ENCODE assay signal across 22 mouse cellular contexts in genomic region chr15:9162557-9163070, GRCm38 (mm10). TPM values are rescaled to one million over a fixed set of nuclear protein-coding genes. Genes with fewer than 3 reads are reported as not detected.
DNase-seq lines count a peak whose midpoint lies in the region; ATAC-seq and TF ChIP-seq lines count a peak whose summit lies in the region.
"Had no signal": no experiment of that assay in that cellular context is flagged by ENCODE, and none has a peak within 500 bp of the region (broad histone marks: within the 10 kb centered on the region; RNA-seq: fewer than 3 reads in every experiment).

No protein-coding gene starts in this region.

- H3K27me3 ChIP-seq in cerebellum, adult 2 months (ENCODE audit: control insufficient read depth, insufficient read depth, low read length): no peaks in the 10 kb centered on the region
- H3K27me3 ChIP-seq in forebrain, embryonic 11.5 days (ENCODE audit: control insufficient read depth, insufficient read depth, low read length): no peaks in the 10 kb centered on the region
- no peaks in the 10 kb centered on the region for H3K27me3 ChIP-seq in forebrain, postnatal 0 days (ENCODE audit: insufficient read depth, low read length)
- no peaks in the 10 kb centered on the region for H3K27me3 ChIP-seq in hindbrain, postnatal 0 days (ENCODE audit: insufficient read depth, low read length)
- no peaks in the 10 kb centered on the region for H3K27me3 ChIP-seq in hindbrain, embryonic 12.5 days
- H3K27me3 ChIP-seq: CH12.LX; embryonic facial prominence, embryonic 12.5 days had no signal

- ATAC-seq in forebrain, embryonic 11.5 days (replicated peaks; ENCODE audit: low FRiP score): 0 out of 2 replicates have a peak, but pooled peaks have one; percentile 39
- no peak for ATAC-seq in forebrain, postnatal 0 days
- ATAC-seq in hindbrain, postnatal 0 days: no peak
- ATAC-seq in hindbrain, embryonic 12.5 days (ENCODE audit: low FRiP score): no peak
- ATAC-seq: activated CD4-positive, CD25-positive, alpha-beta regulatory T cell, adult 4 months; CD4-positive, CD25-positive, alpha-beta regulatory T cell, adult 4 months; forebrain, embryonic 14.5 days; forebrain, embryonic 16.5 days had no signal

- no peak overlapping the region for H3K4me2 ChIP-seq in forebrain, embryonic 11.5 days (ENCODE audit: low read depth, low read length, severe bottlenecking)
- H3K4me2 ChIP-seq in forebrain, postnatal 0 days (ENCODE audit: low read depth): no peak overlapping the region
- H3K4me2 ChIP-seq in hindbrain, postnatal 0 days (ENCODE audit: low read depth, low read length): no peak overlapping the region
- no peak overlapping the region for H3K4me2 ChIP-seq in hindbrain, embryonic 12.5 days (replicated peaks)
- H3K4me2 ChIP-seq: embryonic facial prominence, embryonic 12.5 days had no signal

- H3K4me3 ChIP-seq in cerebellum, adult 2 months (replicated peaks; ENCODE audit: insufficient read depth, low read depth, low read length): no peak overlapping the region
- H3K4me3 ChIP-seq in forebrain, embryonic 11.5 days (ENCODE audit: low read depth, low read length): no peak overlapping the region
- no peak overlapping the region for H3K4me3 ChIP-seq in forebrain, postnatal 0 days (ENCODE audit: low read depth, low read length)
- no peak overlapping the region for H3K4me3 ChIP-seq in hindbrain, postnatal 0 days (ENCODE audit: low read length)
- no peak overlapping the region for H3K4me3 ChIP-seq in hindbrain, embryonic 12.5 days
- H3K4me3 ChIP-seq: embryonic facial prominence, embryonic 10.5 days; embryonic facial prominence, embryonic 12.5 days had no signal

- no peaks in the 10 kb centered on the region for H3K4me1 ChIP-seq in cerebellum, adult 2 months (ENCODE audit: control insufficient read depth, insufficient read depth, low read length)
- H3K4me1 ChIP-seq in forebrain, embryonic 11.5 days (replicated peaks; ENCODE audit: control insufficient read depth, insufficient read depth, low read length): no peaks in the 10 kb centered on the region
- H3K4me1 ChIP-seq in forebrain, postnatal 0 days (ENCODE audit: insufficient read depth): no peaks in the 10 kb centered on the region
- no peaks in the 10 kb centered on the region for H3K4me1 ChIP-seq in hindbrain, postnatal 0 days (ENCODE audit: insufficient read depth, low read length)
- no peaks in the 10 kb centered on the region for H3K4me1 ChIP-seq in hindbrain, embryonic 12.5 days
- H3K4me1 ChIP-seq: embryonic facial prominence, embryonic 10.5 days; embryonic facial prominence, embryonic 12.5 days had no signal

- TF ChIP-seq POLR2A in cerebellum, adult 2 months (IDR thresholded peaks at IDR 0.05; ENCODE audit: borderline replicate concordance, insufficient read depth, low read length): no peak
- TF ChIP-seq POLR2A in brain, embryonic 14.5 days (IDR thresholded peaks at IDR 0.05; ENCODE audit: borderline replicate concordance, extremely low read depth, insufficient read depth, insufficient read length, poor library complexity, severe bottlenecking): no peak

- 34% methylated on average over 4 of the region's 4 CpGs for WGBS in cerebellum, adult 2 months
- WGBS in forebrain, embryonic 11.5 days: 68% methylated on average over 4 of the region's 4 CpGs
- 39% methylated on average over 4 of the region's 4 CpGs for WGBS in forebrain, postnatal 0 days
- 53% methylated on average over 4 of the region's 4 CpGs for WGBS in hindbrain, postnatal 0 days
- WGBS in hindbrain, embryonic 12.5 days: 68% methylated on average over 4 of the region's 4 CpGs

- H3K9me3 ChIP-seq in forebrain, embryonic 11.5 days (ENCODE audit: control insufficient read depth, low read length): no peaks in the 10 kb centered on the region
- no peaks in the 10 kb centered on the region for H3K9me3 ChIP-seq in forebrain, postnatal 0 days (ENCODE audit: low read length)
- no peaks in the 10 kb centered on the region for H3K9me3 ChIP-seq in hindbrain, postnatal 0 days (ENCODE audit: low read length)
- H3K9me3 ChIP-seq in hindbrain, embryonic 12.5 days (replicated peaks): no peaks in the 10 kb centered on the region
- H3K9me3 ChIP-seq: embryonic facial prominence, embryonic 10.5 days; embryonic facial prominence, embryonic 12.5 days; G1E had no signal

- no peak for TF ChIP-seq CTCF in cerebellum, adult 2 months (IDR thresholded peaks at IDR 0.05; ENCODE audit: borderline replicate concordance, insufficient read depth, low read depth, low read length)
- no peak for TF ChIP-seq CTCF in forebrain, postnatal 0 days (IDR thresholded peaks at IDR 0.05; ENCODE audit: low read depth)
- TF ChIP-seq CTCF in hindbrain, postnatal 0 days (IDR thresholded peaks at IDR 0.05; ENCODE audit: low read depth): no peak
- no peak for TF ChIP-seq CTCF in brain, embryonic 14.5 days (IDR thresholded peaks at IDR 0.05; ENCODE audit: borderline replicate concordance, extremely low read depth, insufficient read depth, insufficient read length)

- H3K9ac ChIP-seq in forebrain, embryonic 11.5 days (ENCODE audit: low read length): no peak overlapping the region
- no peak overlapping the region for H3K9ac ChIP-seq in forebrain, postnatal 0 days
- H3K9ac ChIP-seq in hindbrain, postnatal 0 days (replicated peaks; ENCODE audit: low read length): no peak overlapping the region
- H3K9ac ChIP-seq in hindbrain, embryonic 12.5 days: no peak overlapping the region
- H3K9ac ChIP-seq: embryonic facial prominence, embryonic 12.5 days had no signal

- no peaks in the 10 kb centered on the region for H3K36me3 ChIP-seq in forebrain, embryonic 11.5 days (ENCODE audit: control insufficient read depth, insufficient read depth, low read length)
- H3K36me3 ChIP-seq in forebrain, postnatal 0 days (ENCODE audit: insufficient read depth): peaks cover 29% of the 10 kb centered on the region
- peaks cover 13% of the 10 kb centered on the region; the same call in 1 of the 2 replicates for H3K36me3 ChIP-seq in hindbrain, postnatal 0 days (ENCODE audit: insufficient read depth, low read length)
- H3K36me3 ChIP-seq in hindbrain, embryonic 12.5 days: peaks cover 32% of the 10 kb centered on the region

- no peak overlapping the region for H3K27ac ChIP-seq in cerebellum, adult 2 months (ENCODE audit: insufficient read depth, low read length)
- H3K27ac ChIP-seq in forebrain, embryonic 11.5 days (ENCODE audit: low read depth, low read length): no peak overlapping the region
- H3K27ac ChIP-seq in forebrain, postnatal 0 days (ENCODE audit: low read depth, low read length): no peak overlapping the region
- no peak overlapping the region for H3K27ac ChIP-seq in hindbrain, postnatal 0 days
- H3K27ac ChIP-seq in hindbrain, embryonic 12.5 days: no peak overlapping the region
- H3K27ac ChIP-seq: embryonic facial prominence, embryonic 10.5 days; embryonic facial prominence, embryonic 12.5 days had no signal

- DNase-seq in cerebellum, postnatal 10 days: peak; percentile 55 to 57
- DNase-seq in cerebellum, adult 2 months: no peak
- no peak for DNase-seq in forebrain, embryonic 11.5 days (ENCODE audit: low spot score)
- no peak for DNase-seq in forebrain, postnatal 0 days
- peak; percentile 2 for DNase-seq in hindbrain, postnatal 0 days (ENCODE audit: low spot score)
- peak; percentile 23 for DNase-seq in brain, embryonic 14.5 days (ENCODE audit: low read depth)
- no peak for DNase-seq in adrenal gland, postnatal 36 days
- DNase-seq: adrenal gland, adult 8-10 months; adrenal gland, postnatal 14 days; B cell, adult 2 months; cerebellum, adult 11-12 months; cerebellum, adult 8-10 months; cerebellum, adult 9-11 months had no signal

RNA-seq across cellular contexts. Expression of gene Skp2, which starts 7.4 kb away (rescaled TPM):
- polyA plus RNA-seq in cerebellum, adult 2 months (2012; rRNA removed): 4.2 and 4.9 TPM in 2 replicates
- 142 and 153 TPM in 2 replicates for polyA plus RNA-seq in forebrain, embryonic 11.5 days (2014; fragmentation: Nextera tagmentation; extraction: Ambion mirVana)
- 11.0 and 11.5 TPM in 2 replicates for total RNA-seq in forebrain, postnatal 0 days (2014; rRNA removed)
- polyA plus RNA-seq in forebrain, postnatal 0 days (2015; fragmentation: Nextera tagmentation; extraction: Ambion mirVana): 8.0 and 9.5 TPM in 2 replicates
- total RNA-seq in hindbrain, postnatal 0 days (2014; rRNA removed): 10.8 and 16.1 TPM in 2 replicates
- polyA plus RNA-seq in hindbrain, postnatal 0 days (2015; fragmentation: Nextera tagmentation; extraction: Ambion mirVana): 9.3 and 12.2 TPM in 2 replicates
- 71.7 and 74.7 TPM in 2 replicates for polyA plus RNA-seq in hindbrain, embryonic 12.5 days (2016; fragmentation: Nextera tagmentation; extraction: Ambion mirVana)
- polyA plus RNA-seq in brain, embryonic 14.5 days (2012; rRNA removed): 10.9 and 15.7 TPM in 2 replicates
- total RNA-seq in adrenal gland, postnatal 36 days (2021): 1 to 10 TPM; 2.9 to 4.6 TPM

RNA-seq across cellular contexts. Expression of gene Lmbrd2, which starts 22.3 kb away (rescaled TPM):
- polyA plus RNA-seq in cerebellum, adult 2 months (2012; rRNA removed): 16.4 and 17.0 TPM in 2 replicates
- polyA plus RNA-seq in forebrain, embryonic 11.5 days (2014; fragmentation: Nextera tagmentation; extraction: Ambion mirVana): 3.1 and 3.8 TPM in 2 replicates
- total RNA-seq in forebrain, postnatal 0 days (2014; rRNA removed): 19.2 and 23.2 TPM in 2 replicates
- 2.3 and 3.3 TPM in 2 replicates for polyA plus RNA-seq in forebrain, postnatal 0 days (2015; fragmentation: Nextera tagmentation; extraction: Ambion mirVana)
- 22.0 and 26.6 TPM in 2 replicates for total RNA-seq in hindbrain, postnatal 0 days (2014; rRNA removed)
- polyA plus RNA-seq in hindbrain, postnatal 0 days (2015; fragmentation: Nextera tagmentation; extraction: Ambion mirVana): 4.0 and 4.2 TPM in 2 replicates
- polyA plus RNA-seq in hindbrain, embryonic 12.5 days (2016; fragmentation: Nextera tagmentation; extraction: Ambion mirVana): 3.0 and 3.4 TPM in 2 replicates
- 11.0 and 14.5 TPM in 2 replicates for polyA plus RNA-seq in brain, embryonic 14.5 days (2012; rRNA removed)
- 10 to 100 TPM; 26.9 to 31.0 TPM for total RNA-seq in adrenal gland, postnatal 36 days (2021)

Comparison
In these comparisons a context has a peak if more than half of its experiments do, and no peak if none do; other contexts are left out.
1. DNase-seq: peak in cerebellum, postnatal 10 days (2 of 2), hindbrain, postnatal 0 days (single experiment) and brain, embryonic 14.5 days (single experiment); none in cerebellum, adult 2 months (0 of 2), forebrain, embryonic 11.5 days (single experiment), forebrain, postnatal 0 days (single experiment) and adrenal gland, postnatal 36 days (0 of 2).